Mouse (Mus musculus) C2C12 (cell line): Measurements from ENCODE around the gene Crnn. TPM values are rescaled to one million over a fixed set of nuclear protein-coding genes. Genes with fewer than 3 reads are reported as not detected.

Experiments used
- H3K27me3 ChIP-seq: one replicate; pipeline ENCODE4 v1.6.1; 2011; ENCODE audit not compliant: control insufficient read depth, insufficient read depth, insufficient read length
- H3K36me3 ChIP-seq: one replicate; pipeline ENCODE4 v1.6.1; 2011; ENCODE audit not compliant: control insufficient read depth, insufficient read depth
- H3K4me3 ChIP-seq: one replicate; pipeline ENCODE4 v1.5.1; 2011; ENCODE audit warnings: mild to moderate bottlenecking, control low read depth; ENCODE audit not compliant: poor library complexity, insufficient read depth, severe bottlenecking
- H3K79me2 ChIP-seq: one replicate; pipeline ENCODE4 v1.6.1; 2011; ENCODE audit not compliant: control insufficient read depth, insufficient read depth
- H3K79me3 ChIP-seq: one replicate; pipeline ENCODE4 v1.6.1; 2011; ENCODE audit warnings: low read depth, control low read depth
- H3ac ChIP-seq: one replicate; pipeline ENCODE3; 2011; ENCODE audit warnings: low read depth; ENCODE audit not compliant: control insufficient read depth, insufficient read length
- CEBPB ChIP-seq: IDR thresholded peaks from one replicate; pipeline ENCODE4 v1.6.1; 2011; ENCODE audit warnings: low read depth, mild to moderate bottlenecking, control low read depth, moderate library complexity
- CTCF ChIP-seq: IDR thresholded peaks from one replicate; pipeline ENCODE4 v1.5.1; 2011; ENCODE audit not compliant: control insufficient read depth, insufficient read depth, insufficient read length
- FOSL1 ChIP-seq: IDR thresholded peaks from one replicate; pipeline ENCODE4 v1.8.0; 2011; ENCODE audit warnings: mild to moderate bottlenecking, low read length; ENCODE audit not compliant: poor library complexity, insufficient read depth, severe bottlenecking
- MAX ChIP-seq: IDR thresholded peaks from one replicate; pipeline ENCODE4 v1.6.1; 2011; ENCODE audit warnings: mild to moderate bottlenecking, control low read depth
- MYOD1 ChIP-seq: IDR thresholded peaks from one replicate; pipeline ENCODE4 v1.6.1; 2011; ENCODE audit warnings: low read depth; ENCODE audit not compliant: control insufficient read depth, insufficient read length
- MYOG ChIP-seq: IDR thresholded peaks from one replicate; pipeline ENCODE4 v1.6.1; 2011; ENCODE audit not compliant: control insufficient read depth, insufficient read length; ENCODE audit errors: extremely low read depth
- USF1 ChIP-seq: IDR thresholded peaks from one replicate; pipeline ENCODE4 v1.6.1; 2011; ENCODE audit warnings: low read depth, mild to moderate bottlenecking, control low read depth, moderate library complexity
- long read RNA-seq, 2 experiments: library from polyadenylated mRNA; unstranded; transcript quantifications; one replicate each; pipeline ENCODE4 v2.0.0; 2019 to 2020
- polyA plus RNA-seq: library from polyadenylated mRNA; unstranded; fragments of >200 nt; fragmentation: generic; extraction: Trizol; gene quantifications from one replicate; pipeline ENCODE4 v1.2.1, GENCODE M21; 2012; ENCODE audit warnings: missing spikeins

Gene Crnn
- not detected for polyA plus RNA-seq
- long read RNA-seq, experiment 1 = 0 reads
- long read RNA-seq, experiment 2 = 0 reads

- TF ChIP-seq CTCF (no peak), MYOG (no peak), FOSL1 (no peak), CEBPB (no peak), MAX (no peak), USF1 (no peak), MYOD1 (no peak)
- Histone ChIP-seq H3K4me3 (no peak within 1 kb of the TSS), H3K27me3 (no peaks in the 10 kb centered on the region), H3K79me3 (no peaks in the 10 kb centered on the region), H3K79me2 (no peaks in the 10 kb centered on the region), H3ac (no peak within 1 kb of the TSS), H3K36me3 (no peaks in the 10 kb centered on the region)
These were observed at the start of gene Crnn for GRCm38 (mm10) chr3:93144510-93145051. Gene Crnn, plus strand, starts transcription at chr3:93144787.

- Histone ChIP-seq H3K79me2 (no peaks in the 10 kb centered on the region), H3K4me3 (no peak overlapping the region), H3ac (no peak overlapping the region), H3K79me3 (no peaks in the 10 kb centered on the region), H3K27me3 (no peaks in the 10 kb centered on the region), H3K36me3 (no peaks in the 10 kb centered on the region)
- TF ChIP-seq USF1 (no peak), FOSL1 (no peak), MYOG (no peak), MAX (no peak), CTCF (no peak), MYOD1 (no peak), CEBPB (no peak)
These were observed 48.1 kb upstream of the Crnn start for GRCm38 (mm10) chr3:93096447-93096846.

- no peaks in the 10 kb centered on the region for H3K79me2 ChIP-seq
- H3K4me3 ChIP-seq = no peak overlapping the region
- H3K27me3 ChIP-seq = no peaks in the 10 kb centered on the region
- H3K79me3 ChIP-seq = no peaks in the 10 kb centered on the region
- no peak for TF ChIP-seq CTCF
- no peak for TF ChIP-seq CEBPB
- no peak for TF ChIP-seq MYOG
- no peak for TF ChIP-seq FOSL1
- TF ChIP-seq MAX = no peak
- TF ChIP-seq MYOD1 = no peak
- no peak for TF ChIP-seq USF1
- no peaks in the 10 kb centered on the region for H3K36me3 ChIP-seq
- H3ac ChIP-seq = no peak overlapping the region
These were observed 32.9 kb upstream of the Crnn start for GRCm38 (mm10) chr3:93111668-93112067.

DNA sequence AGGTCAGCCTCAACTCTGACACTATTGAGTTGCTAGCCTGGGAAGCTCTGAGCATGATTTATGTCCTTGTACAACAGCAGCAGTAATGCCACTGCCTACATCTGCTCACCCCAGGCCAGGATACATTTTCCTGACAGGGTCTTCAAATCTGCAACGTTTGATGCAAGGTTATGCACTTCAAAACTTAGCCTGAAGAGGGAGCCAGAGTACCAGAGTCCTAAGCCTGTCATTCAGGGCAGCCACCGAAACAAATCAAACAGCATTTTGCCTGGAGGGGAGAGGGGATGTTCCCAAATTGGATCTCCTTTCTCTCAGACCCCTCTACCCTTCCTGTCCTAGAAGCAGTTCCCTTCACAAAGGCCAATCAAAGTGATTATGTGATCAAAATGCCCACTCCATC is 30.1 kb upstream of the Crnn start:
- TF ChIP-seq MAX (no peak), CTCF (no peak), MYOG (no peak), FOSL1 (no peak), CEBPB (no peak), USF1 (no peak), MYOD1 (no peak)
- Histone ChIP-seq H3K36me3 (no peaks in the 10 kb centered on the region), H3ac (no peak overlapping the region), H3K27me3 (no peaks in the 10 kb centered on the region), H3K79me3 (no peaks in the 10 kb centered on the region), H3K4me3 (no peak overlapping the region), H3K79me2 (no peaks in the 10 kb centered on the region)

- TF ChIP-seq CTCF (no peak), FOSL1 (no peak), USF1 (no peak), MYOG (no peak), MAX (no peak), MYOD1 (no peak), CEBPB (no peak)
- no peaks in the 10 kb centered on the region for H3K27me3 ChIP-seq
- H3ac ChIP-seq = no peak overlapping the region
- H3K36me3 ChIP-seq = no peaks in the 10 kb centered on the region
- H3K79me3 ChIP-seq = no peaks in the 10 kb centered on the region
- no peaks in the 10 kb centered on the region for H3K79me2 ChIP-seq
- no peak overlapping the region for H3K4me3 ChIP-seq
These were observed 25.5 kb upstream of the Crnn start for GRCm38 (mm10) chr3:93119101-93119500.
